Mouse (Mus musculus): ENCODE data around the gene Myh10.

Myh10 gene

DNA sequence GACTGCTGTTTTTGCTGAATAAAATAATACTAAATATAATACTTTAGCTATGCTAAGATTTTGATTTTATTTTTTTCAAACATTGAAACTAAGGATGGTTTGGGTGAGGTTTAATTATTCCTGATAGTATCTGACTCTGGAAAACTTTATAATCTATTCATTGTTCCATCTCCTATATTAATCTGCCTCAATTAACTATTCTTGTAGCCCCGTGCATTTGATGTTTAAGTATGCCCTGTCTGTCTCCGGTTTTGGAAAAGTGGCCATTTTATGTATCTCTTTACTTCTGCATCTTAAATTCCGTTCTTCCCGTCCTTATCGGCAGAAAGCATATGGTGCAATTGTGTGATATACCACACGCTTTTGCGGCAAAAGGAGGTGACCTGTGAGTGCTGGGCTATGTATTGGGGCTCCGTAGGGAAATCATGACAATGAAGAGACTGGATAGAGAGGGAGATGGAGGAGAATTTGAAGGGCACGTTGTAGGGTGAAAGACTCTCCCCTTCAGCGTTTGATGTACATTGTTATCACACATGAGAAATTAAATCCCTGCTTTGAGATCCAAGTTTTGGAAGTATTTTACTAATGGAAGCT lies 2.2 kb downstream of the Myh10 start:
- no peak for DNase-seq

GRCm38 (mm10) chr11:68702370-68702769 lies 11.0 kb downstream of the Myh10 start:
- no peak for DNase-seq

- DNase-seq, result no peak
These were observed 12.0 kb downstream of the Myh10 start for GRCm38 (mm10) chr11:68703360-68703759.

DNA sequence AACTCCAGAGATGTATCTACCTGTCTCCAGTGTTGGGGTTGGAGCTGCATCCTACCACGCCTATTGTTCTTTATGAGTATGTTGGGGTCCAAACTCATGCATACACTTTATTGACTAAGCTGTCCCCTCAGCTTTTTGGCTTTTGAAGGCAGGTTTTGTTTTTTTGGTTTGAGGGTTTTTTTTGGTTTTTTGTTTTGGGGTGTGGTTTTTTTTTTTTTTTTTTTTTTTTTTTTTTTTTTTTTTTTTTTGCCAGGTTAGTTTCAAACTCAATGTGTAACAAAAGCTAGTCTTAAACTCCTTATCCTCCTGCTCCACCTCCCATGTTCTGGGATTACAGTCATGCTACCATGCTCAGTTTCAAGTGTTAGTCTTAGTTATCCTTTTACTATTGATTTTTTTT lies 12.9 kb downstream of the Myh10 start:
- DNase-seq, result no peak

- no peak for DNase-seq
These were observed 13.5 kb downstream of the Myh10 start for GRCm38 (mm10) chr11:68704847-68705246.

DNA sequence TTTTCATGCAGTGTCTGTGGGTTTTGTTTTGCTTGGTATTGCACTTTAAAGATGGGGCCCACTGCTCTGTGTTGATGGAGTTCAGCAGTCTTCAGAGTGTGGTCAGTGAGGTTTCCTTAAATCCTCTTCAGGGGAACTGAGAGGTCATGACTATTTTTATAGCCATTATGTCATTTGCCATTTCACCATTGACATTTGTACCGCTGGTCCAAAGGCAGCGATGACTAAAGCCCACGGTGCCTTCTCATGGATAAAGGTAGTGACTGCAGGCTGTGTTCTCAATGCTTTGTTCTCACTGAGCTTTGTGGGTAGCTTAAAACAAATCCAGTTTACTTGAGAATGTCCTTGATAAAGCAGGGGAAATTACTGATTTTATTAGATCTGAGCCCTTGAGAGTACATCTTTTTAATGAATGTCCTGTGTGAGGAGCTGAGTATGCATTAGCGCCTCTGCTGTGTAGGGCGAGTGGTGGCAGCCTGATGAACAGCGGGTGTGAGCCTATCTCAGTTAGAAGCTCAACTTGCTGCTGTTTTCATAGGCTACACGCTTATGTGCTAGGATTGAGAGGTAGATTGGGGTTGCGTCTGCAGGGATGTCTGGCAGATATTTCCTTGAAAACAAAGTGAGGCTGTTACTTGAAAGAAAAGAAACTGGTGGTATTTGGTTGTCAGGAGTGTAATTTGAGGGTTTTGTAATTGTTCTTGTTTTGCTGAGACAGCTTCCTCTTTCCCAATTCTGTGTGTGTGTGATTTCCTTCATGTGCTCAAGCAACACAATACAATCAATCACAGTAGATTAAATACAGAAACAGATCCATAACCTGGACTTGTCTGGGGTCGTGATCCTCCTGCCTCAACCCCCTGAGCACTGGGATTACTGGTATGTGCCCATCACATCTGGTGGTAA lies 15.4 kb downstream of the Myh10 start:
- DNase-seq, result peak; percentile 25

DNA sequence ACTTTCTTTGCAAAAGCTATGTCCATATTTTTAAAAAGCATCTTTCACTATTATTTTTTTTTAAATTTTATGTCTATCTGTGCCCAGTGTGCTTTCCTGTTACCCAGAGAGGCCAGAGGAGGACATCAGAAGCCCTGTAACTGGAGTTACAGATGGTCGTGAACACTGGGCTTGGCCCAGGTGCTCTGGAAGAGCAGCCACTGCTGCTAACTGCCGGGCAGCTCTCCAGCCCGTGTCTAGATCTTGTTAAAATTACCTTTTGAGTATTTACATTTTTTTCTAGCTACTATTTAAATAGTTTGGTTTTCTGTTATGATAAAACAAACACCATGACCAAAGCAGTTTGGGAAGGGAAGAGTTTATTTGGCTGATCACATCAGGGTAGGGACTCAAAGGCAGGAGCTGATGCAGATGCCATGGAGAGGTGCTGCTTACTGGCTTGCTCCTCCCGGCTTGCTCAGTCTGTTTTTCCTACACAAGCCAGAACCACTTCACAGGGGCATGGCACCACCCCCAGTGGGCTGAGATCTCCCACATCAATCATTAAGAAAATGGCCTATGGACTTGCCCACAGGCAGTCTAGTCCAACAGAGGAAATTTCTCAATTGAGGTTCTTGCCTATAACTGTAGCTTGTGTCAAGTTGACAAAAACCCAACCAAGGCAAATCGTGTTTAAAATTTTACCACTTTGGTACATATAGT lies 16.7 kb downstream of the Myh10 start:
- DNase-seq, result peak; percentile 6

DNA sequence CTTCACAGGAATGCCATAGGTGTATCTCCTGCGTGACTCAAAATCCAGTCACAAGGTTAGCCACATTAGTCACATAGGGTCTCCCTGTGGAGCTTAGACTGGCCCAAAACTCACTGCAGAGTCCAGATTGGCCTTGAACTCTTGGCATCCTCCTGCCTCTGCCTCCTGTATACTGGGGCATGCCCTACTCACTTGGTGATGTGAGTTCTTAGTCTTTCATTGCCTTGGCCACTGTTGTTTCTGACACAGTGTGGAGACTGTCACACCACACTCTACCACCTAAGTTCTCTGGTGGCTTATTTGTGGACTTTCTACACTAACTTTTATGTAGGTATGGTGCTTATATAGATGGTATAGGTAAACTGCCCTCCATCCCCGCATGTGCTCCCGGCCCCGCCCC lies 24.8 kb downstream of the Myh10 start:
- no peak for DNase-seq

DNA sequence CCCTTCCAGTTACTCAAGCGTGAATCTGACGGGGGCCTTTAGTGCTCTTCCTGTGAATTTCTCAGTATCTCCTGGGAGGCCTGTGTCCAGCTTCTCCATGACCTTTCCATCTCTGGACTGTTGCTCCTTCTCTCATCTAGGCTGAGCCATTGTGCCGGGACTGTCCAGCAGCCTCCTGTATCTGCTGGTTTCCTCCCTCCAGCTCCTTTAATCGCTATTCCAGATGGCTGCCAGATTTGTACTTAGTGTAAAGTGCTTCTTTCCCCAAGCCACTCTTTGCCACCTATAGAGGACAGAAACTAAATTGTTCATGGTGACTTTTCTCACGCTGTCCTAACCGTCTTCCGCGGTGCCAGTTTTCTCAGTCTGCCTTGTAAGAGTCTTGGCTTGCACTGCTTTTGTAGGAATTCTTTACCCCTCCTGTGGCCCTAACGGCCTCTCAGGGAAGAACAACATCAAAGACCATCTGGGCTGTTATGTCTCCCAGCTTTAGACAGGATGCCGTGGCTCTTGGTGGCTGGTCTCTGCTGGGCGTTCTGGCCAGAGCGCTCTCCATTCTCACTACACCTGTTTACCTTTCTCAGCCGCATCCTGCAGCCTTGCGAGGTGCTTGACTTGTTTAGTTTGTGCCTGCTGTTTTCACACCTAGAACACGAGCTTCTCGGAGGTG lies 25.9 kb downstream of the Myh10 start:
- DNase-seq, result peak; percentile 17

DNA sequence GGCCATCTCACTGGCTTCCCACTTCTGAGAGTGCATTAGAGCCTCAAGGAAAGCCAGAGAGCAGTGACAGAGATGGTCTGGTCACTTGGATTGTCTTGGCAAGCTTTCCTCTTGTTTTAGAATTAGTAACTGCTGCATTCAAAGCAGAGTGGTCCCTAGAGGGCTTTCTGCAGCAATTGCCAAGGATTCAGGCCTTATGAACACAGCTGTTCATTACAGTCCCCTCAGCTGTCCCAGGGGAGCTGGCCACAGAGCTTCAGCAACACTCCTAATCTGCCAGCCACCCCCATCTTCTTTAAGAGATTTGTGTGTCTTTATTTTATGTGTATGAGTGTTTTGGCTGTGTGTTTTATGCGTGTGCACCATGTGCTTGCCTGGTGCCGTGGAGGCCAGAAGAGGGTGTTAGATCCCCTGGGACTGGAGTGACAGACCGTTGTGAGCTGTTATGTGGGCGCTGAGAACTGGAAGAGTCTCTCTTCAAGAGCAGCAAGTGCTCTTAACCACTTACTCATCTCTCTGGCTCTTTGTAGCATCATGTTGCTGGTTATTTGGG lies 27.8 kb downstream of the Myh10 start:
- DNase-seq, result peak; percentile 52

DNA sequence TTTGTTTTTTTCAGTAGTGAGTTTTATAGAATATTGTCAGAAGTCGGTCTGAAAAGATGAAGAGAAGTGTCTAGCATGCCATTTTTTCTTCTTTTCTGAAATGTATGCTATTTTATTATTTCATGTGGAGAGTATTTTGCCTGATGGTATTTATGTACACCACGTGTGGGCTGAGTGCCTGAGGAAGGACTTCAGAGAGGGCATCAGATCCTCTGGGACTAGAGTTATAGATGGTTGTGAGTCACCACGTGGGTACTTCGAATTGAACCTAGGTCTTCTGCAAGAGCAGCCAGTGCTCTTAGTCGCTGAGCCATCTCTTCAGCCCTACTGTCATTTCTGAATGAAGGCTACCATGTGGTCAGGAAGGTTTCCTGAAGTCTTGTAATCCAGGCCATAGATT lies 28.4 kb downstream of the Myh10 start:
- no peak for DNase-seq

GRCm38 (mm10) chr11:68724117-68724516 lies 32.8 kb downstream of the Myh10 start:
- DNase-seq, result peak; percentile 22

DNA sequence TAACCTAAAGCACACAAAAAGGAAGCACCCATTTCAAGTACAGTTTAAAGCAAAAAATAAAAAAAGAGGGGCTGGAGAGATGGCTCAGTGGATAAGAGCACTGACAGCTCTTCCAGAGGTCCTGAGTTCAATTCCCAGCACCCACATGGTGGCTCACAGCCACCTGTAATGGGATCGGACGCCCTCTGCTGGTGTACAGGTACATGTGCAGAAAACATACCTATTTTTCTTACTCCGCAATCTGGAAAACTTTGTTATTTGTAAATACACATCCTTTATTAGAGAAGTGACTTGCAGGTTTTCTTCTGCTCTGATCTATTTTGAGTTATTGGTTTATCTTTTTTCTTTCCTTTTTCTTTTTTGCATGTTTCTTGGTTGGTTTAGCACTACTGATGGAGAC lies 37.3 kb downstream of the Myh10 start:
- DNase-seq, result no peak

GRCm38 (mm10) chr11:68730792-68731191 lies 39.4 kb downstream of the Myh10 start:
- DNase-seq, result no peak

DNA sequence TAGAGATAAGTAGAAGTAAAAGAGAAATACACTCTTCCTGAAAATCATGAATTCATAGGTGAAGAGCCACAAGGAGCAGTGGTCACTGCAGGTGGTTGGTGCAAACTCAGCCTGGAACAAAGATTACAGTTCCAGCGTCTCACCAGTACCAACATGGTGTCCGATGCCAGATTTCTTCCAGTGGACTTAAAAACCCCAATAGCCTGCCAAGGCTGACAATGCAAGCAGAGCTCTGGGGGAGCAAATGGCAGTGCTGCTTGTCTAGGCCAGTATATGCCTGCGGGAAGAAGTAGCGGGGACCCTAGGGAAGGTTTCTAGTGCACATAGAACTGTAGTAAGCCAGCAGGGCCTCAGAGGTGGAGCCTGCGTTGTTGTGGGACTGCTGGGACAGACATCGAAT lies 40.7 kb downstream of the Myh10 start:
- no peak for DNase-seq

DNA sequence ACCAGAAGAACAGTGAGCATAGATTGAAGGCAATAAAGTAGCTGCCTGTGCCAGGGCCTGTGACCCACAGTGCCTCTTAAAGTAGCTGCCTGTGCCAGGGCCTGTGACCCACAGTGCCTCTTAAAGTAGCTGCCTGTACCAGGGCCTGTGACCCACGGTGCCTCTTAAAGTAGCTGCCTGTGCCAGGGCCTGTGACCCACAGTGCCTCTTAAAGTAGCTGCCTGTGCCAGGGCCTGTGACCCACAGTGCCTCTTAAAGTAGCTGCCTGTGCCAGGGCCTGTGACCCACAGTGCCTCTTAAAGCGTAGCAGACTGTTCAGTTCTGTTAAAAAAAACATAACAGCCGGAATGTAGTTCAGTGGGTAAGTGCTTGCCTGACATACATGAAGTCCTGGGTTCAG lies 42.0 kb downstream of the Myh10 start:
- peak; percentile 40 for DNase-seq

DNA sequence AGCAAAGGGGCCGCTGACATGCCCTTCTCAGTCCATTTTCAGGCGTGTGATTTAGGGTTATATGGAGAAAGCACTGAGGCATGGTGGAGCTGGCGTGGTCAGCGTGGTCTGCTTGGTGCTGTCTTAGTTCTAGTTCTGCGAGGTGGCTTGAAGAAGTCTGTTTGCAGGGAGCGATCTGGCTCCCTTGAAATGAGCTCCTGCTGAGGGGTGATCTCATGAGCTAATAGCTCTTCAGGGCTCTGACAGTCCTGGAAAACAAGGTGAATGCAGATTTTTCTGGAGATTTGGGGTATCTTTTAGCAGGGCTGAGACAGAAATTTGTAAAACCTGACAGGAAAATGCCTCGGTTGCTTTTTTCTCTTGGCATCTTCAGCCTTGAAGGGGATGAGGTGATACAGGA lies 48.1 kb downstream of the Myh10 start:
- DNase-seq, result no peak

GRCm38 (mm10) chr11:68742658-68743057 lies 51.3 kb downstream of the Myh10 start:
- no peak for DNase-seq

DNA sequence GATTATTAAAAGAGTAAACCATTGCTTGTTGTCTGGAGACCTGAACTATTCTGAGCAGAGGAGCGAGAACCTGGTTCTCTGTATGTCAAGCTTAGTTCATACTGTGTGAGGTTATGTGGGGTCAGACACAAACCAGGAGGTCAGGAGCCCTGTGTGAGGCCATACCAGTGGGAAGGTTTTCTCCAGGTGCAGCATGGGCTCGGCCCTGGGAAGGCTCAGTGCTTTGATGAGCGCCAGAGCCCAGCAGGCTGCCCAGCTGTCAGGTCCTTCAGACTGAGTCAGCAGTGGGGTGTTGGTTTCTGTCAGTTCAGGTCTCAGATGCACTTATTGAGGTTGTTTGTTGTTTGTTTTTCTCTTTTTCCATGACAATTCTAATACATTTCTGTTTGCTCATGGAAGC lies 52.8 kb downstream of the Myh10 start:
- no peak for DNase-seq

- DNase-seq, result no peak
These were observed 54.2 kb downstream of the Myh10 start for GRCm38 (mm10) chr11:68745374-68746200.

- DNase-seq, result no peak
These were observed 56.8 kb downstream of the Myh10 start for GRCm38 (mm10) chr11:68748121-68748520.

GRCm38 (mm10) chr11:68750206-68750605 lies 58.8 kb downstream of the Myh10 start:
- no peak for DNase-seq

All from lung, postnatal 36 days (tissue).